Mouse (Mus musculus) embryonic fibroblast, embryonic 13.5 days (primary cell): ENCODE measurements around the gene Itpka.

Experiments used
- CTCF ChIP-seq: IDR thresholded peaks from 2 replicates; pipeline ENCODE4 v1.5.1; 2011; ENCODE audit warnings: mild to moderate bottlenecking, control low read depth, low read length, moderate library complexity, borderline replicate concordance; ENCODE audit not compliant: insufficient read depth
- POLR2A ChIP-seq: IDR thresholded peaks from 2 replicates; pipeline ENCODE4 v1.6.1; 2011; ENCODE audit warnings: low read depth, mild to moderate bottlenecking, control low read depth, low read length, moderate library complexity

DNA sequence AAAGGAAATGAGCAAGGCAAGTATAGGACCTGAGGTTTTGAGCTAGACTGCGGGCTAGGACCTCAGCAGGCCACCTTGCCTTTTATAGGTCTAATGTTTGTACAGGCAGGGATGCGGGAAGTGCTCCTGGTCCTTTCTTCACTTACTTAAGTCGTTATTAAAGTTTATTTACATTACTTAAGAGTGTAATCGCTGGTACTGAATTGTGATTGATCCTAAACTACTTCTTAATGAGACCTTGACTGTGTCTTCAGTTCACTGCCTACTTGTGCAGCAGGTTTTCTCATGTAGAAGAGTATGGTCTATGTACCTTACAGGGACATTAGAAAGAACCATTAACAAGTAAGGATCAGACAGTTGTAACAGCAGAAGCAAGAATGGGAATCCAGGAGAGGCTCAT, 11.4 kb upstream of the Itpka start:
- TF ChIP-seq CTCF (no peak), POLR2A (no peak)
